Mouse (Mus musculus): ENCODE measurements around the gene 6820408C15Rik.

- no peak for TF ChIP-seq CTCF (IDR thresholded peaks at IDR 0.05; ENCODE audit: low read depth)
- TF ChIP-seq EP300 (IDR thresholded peaks at IDR 0.05; ENCODE audit: low read depth) = no peak
These were observed 31.3 kb downstream of the 6820408C15Rik start for GRCm38 (mm10) chr2:152446642-152447041.
